In genomic region chr7:37929738-37930137, GRCm38 (mm10) we compare ENCODE assay signal across 10 mouse cellular contexts.
DNase-seq lines count a peak whose midpoint lies in the region; ATAC-seq lines count a peak whose summit lies in the region.
"Had no signal": no experiment of that assay in that cellular context is flagged by ENCODE, and none has a peak within 500 bp of the region (broad histone marks: within the 10 kb centered on the region; RNA-seq: fewer than 3 reads in every experiment).

No protein-coding gene starts in this region.

- H3K4me3 ChIP-seq in midbrain, embryonic 10.5 days, result no peak overlapping the region
- H3K4me3 ChIP-seq in midbrain, embryonic 15.5 days, result no peak overlapping the region

- peaks cover 41% of the 10 kb centered on the region for H3K4me1 ChIP-seq in midbrain, embryonic 10.5 days
- H3K4me1 ChIP-seq in midbrain, embryonic 15.5 days, result peaks cover 16% of the 10 kb centered on the region

- H3K27ac ChIP-seq in midbrain, embryonic 10.5 days (replicated peaks), result peak overlapping the region; percentile 29; the same call in 1 of the 2 replicates
- no peak overlapping the region for H3K27ac ChIP-seq in midbrain, embryonic 15.5 days

- no peaks in the 10 kb centered on the region for H3K9me3 ChIP-seq in midbrain, embryonic 10.5 days (replicated peaks)
- H3K9me3 ChIP-seq in midbrain, embryonic 15.5 days, result no peaks in the 10 kb centered on the region

- no peak overlapping the region for H3K9ac ChIP-seq in midbrain, embryonic 15.5 days

- DNase-seq in cerebellum, postnatal 10 days, result peak; percentile 80 to 84
- no peak for DNase-seq in cerebellum, adult 9-11 months
- DNase-seq in midbrain, embryonic 10.5 days (ENCODE audit: low spot score), result no peak
- peak; percentile 36 to 48 for DNase-seq in layer of hippocampus, adult 8-10 months (ENCODE audit: low spot score in 2 of 2)
- DNase-seq in right cerebral cortex, postnatal 25 days, result peak; percentile 52
- no peak for DNase-seq in kidney, postnatal 25 days
- no peak for DNase-seq in gastrocnemius, postnatal 25 days
- DNase-seq: kidney, postnatal 14 days had no signal

- WGBS in midbrain, embryonic 10.5 days, result 56% methylated on average over 5 of the region's 5 CpGs
- WGBS in midbrain, embryonic 15.5 days, result 53% methylated on average over 5 of the region's 5 CpGs

- H3K36me3 ChIP-seq in midbrain, embryonic 10.5 days, result no peaks in the 10 kb centered on the region
- H3K36me3 ChIP-seq in midbrain, embryonic 15.5 days (replicated peaks), result no peaks in the 10 kb centered on the region

- ATAC-seq in midbrain, embryonic 15.5 days (replicated peaks), result no peak

- H3K27me3 ChIP-seq in midbrain, embryonic 10.5 days (ENCODE audit: low read depth, poor library complexity, severe bottlenecking), result no peaks in the 10 kb centered on the region
- H3K27me3 ChIP-seq in midbrain, embryonic 15.5 days (replicated peaks), result no peaks in the 10 kb centered on the region

- no peak overlapping the region for H3K4me2 ChIP-seq in midbrain, embryonic 15.5 days
- H3K4me2 ChIP-seq: liver, embryonic 11.5 days had no signal

Comparison
In these comparisons a context has a peak if more than half of its experiments do, and no peak if none do; other contexts are left out.
1. DNase-seq: peak in cerebellum, postnatal 10 days (2 of 2), layer of hippocampus, adult 8-10 months (2 of 2) and right cerebral cortex, postnatal 25 days (single experiment); none in cerebellum, adult 9-11 months (single experiment), midbrain, embryonic 10.5 days (single experiment), kidney, postnatal 25 days (0 of 2) and gastrocnemius, postnatal 25 days (single experiment).